In genomic region chr11:43568263-43568662, GRCm38 (mm10) we compare ENCODE assay signal across 8 mouse cellular contexts. TPM values are rescaled to one million over a fixed set of nuclear protein-coding genes. Genes with fewer than 3 reads are reported as not detected.
DNase-seq lines count a peak whose midpoint lies in the region; ATAC-seq and TF ChIP-seq lines count a peak whose summit lies in the region.

No protein-coding gene starts in this region.

- peak; percentile 61 for TF ChIP-seq CTCF in lung, adult 2 months (IDR thresholded peaks at IDR 0.05; ENCODE audit: insufficient read depth, low read length)

- H3K4me2 ChIP-seq in liver, embryonic 12.5 days: no peak overlapping the region
- no peak overlapping the region for H3K4me2 ChIP-seq in embryonic facial prominence, embryonic 12.5 days (replicated peaks)
- H3K4me2 ChIP-seq in hindbrain, embryonic 14.5 days (replicated peaks): no peak overlapping the region

- no peak overlapping the region for H3K9ac ChIP-seq in liver, embryonic 12.5 days
- H3K9ac ChIP-seq in embryonic facial prominence, embryonic 12.5 days: no peak overlapping the region
- H3K9ac ChIP-seq in hindbrain, embryonic 14.5 days: no peak overlapping the region

- peak; percentile 64 for DNase-seq in adrenal gland, postnatal 14 days
- DNase-seq in adrenal gland, adult 8-10 months: no peak
- DNase-seq in liver: peak; percentile 43
- peak; percentile 40 for DNase-seq in lung, adult 2 months
- peak; percentile 67 for DNase-seq in thymus, postnatal 14 days
- no peak for DNase-seq in hindbrain, embryonic 14.5 days (ENCODE audit: low spot score)

- no peak overlapping the region for H3K4me3 ChIP-seq in liver, embryonic 12.5 days
- H3K4me3 ChIP-seq in embryonic facial prominence, embryonic 12.5 days: no peak overlapping the region
- no peak overlapping the region for H3K4me3 ChIP-seq in lung, adult 2 months (replicated peaks; ENCODE audit: extremely low read depth, low read depth, low read length)
- H3K4me3 ChIP-seq in hindbrain, embryonic 14.5 days (replicated peaks; ENCODE audit: low read length): no peak overlapping the region

- no peaks in the 10 kb centered on the region for H3K9me3 ChIP-seq in liver, embryonic 12.5 days (replicated peaks)
- H3K9me3 ChIP-seq in embryonic facial prominence, embryonic 12.5 days: no peaks in the 10 kb centered on the region
- H3K9me3 ChIP-seq in hindbrain, embryonic 14.5 days (ENCODE audit: control insufficient read depth, low read length): no peaks in the 10 kb centered on the region

- no peak overlapping the region for H3K27ac ChIP-seq in liver, embryonic 12.5 days
- 0 out of 2 replicates have a peak overlapping the region, but pooled peaks have one; percentile 23 for H3K27ac ChIP-seq in embryonic facial prominence, embryonic 12.5 days
- no peak overlapping the region for H3K27ac ChIP-seq in hindbrain, embryonic 14.5 days

- 20% methylated on average over 5 of the region's 5 CpGs for WGBS in liver, embryonic 12.5 days (ENCODE audit: insufficient replicate concordance)
- whole genome bisulfite sequencing in embryonic facial prominence, embryonic 12.5 days: 73% methylated on average over 5 of the region's 5 CpGs
- WGBS in lung, adult 2 months: 61% methylated on average over 5 of the region's 5 CpGs
- 69% methylated on average over 5 of the region's 5 CpGs for WGBS in hindbrain, embryonic 14.5 days

- TF ChIP-seq POLR2A in lung, adult 2 months (IDR thresholded peaks at IDR 0.05; ENCODE audit: borderline replicate concordance, extremely low read depth, low read depth, low read length): no peak

- no peaks in the 10 kb centered on the region for H3K36me3 ChIP-seq in liver, embryonic 12.5 days
- H3K36me3 ChIP-seq in embryonic facial prominence, embryonic 12.5 days: no peaks in the 10 kb centered on the region
- no peaks in the 10 kb centered on the region for H3K36me3 ChIP-seq in hindbrain, embryonic 14.5 days (replicated peaks; ENCODE audit: control insufficient read depth, insufficient read depth)

- peaks cover 12% of the 10 kb centered on the region; the same call in 1 of the 2 replicates for H3K4me1 ChIP-seq in liver, embryonic 12.5 days
- H3K4me1 ChIP-seq in embryonic facial prominence, embryonic 12.5 days: peaks cover 24% of the 10 kb centered on the region
- peaks cover 13% of the 10 kb centered on the region for H3K4me1 ChIP-seq in lung, adult 2 months (ENCODE audit: control insufficient read depth, insufficient read depth, low read length)
- peaks cover 26% of the 10 kb centered on the region for H3K4me1 ChIP-seq in hindbrain, embryonic 14.5 days (replicated peaks; ENCODE audit: control insufficient read depth, insufficient read depth, low read length)

- no peak for ATAC-seq in liver, embryonic 12.5 days
- ATAC-seq in embryonic facial prominence, embryonic 12.5 days (ENCODE audit: insufficient number of reproducible peaks, insufficient read depth, low FRiP score, low TSS enrichment): no peak
- no peak for ATAC-seq in hindbrain, embryonic 14.5 days (ENCODE audit: low FRiP score)

- H3K27me3 ChIP-seq in liver, embryonic 12.5 days (replicated peaks): no peaks in the 10 kb centered on the region
- no peaks in the 10 kb centered on the region for H3K27me3 ChIP-seq in embryonic facial prominence, embryonic 12.5 days
- no peaks in the 10 kb centered on the region for H3K27me3 ChIP-seq in hindbrain, embryonic 14.5 days (ENCODE audit: control insufficient read depth, insufficient read depth, low read length)

RNA-seq across cellular contexts. Expression of gene 4933415A04Rik, which starts 18.6 kb away (rescaled TPM):
- 1.6 and 1.7 TPM in 2 replicates for total RNA-seq in adrenal gland, postnatal 14 days (2021)
- total RNA-seq in adrenal gland, adult 8-10 months (2022): under 1 TPM; 0.35 to 0.70 (median 0.41) TPM
- polyA plus RNA-seq in liver, embryonic 12.5 days (2016; fragmentation: Nextera tagmentation; extraction: Ambion mirVana): 1.0 and 1.4 TPM in 2 replicates
- 5.6 and 5.9 TPM in 2 replicates for polyA plus RNA-seq in embryonic facial prominence, embryonic 12.5 days (2016; fragmentation: Nextera tagmentation; extraction: Ambion mirVana)
- 0.24 and 0.38 TPM in 2 replicates for polyA plus RNA-seq in lung, adult 2 months (2012; rRNA removed)
- 2.2 and 3.3 TPM in 2 replicates for polyA plus RNA-seq in hindbrain, embryonic 14.5 days (2014; fragmentation: Nextera tagmentation; extraction: Ambion mirVana)

RNA-seq across cellular contexts. Expression of gene Fabp6, which starts 33.1 kb away (rescaled TPM):
- not detected in 2 replicates for total RNA-seq in adrenal gland, postnatal 14 days (2021)
- not detected for total RNA-seq in adrenal gland, adult 8-10 months (2022)
- polyA plus RNA-seq in liver, embryonic 12.5 days (2016; fragmentation: Nextera tagmentation; extraction: Ambion mirVana): not detected in 2 replicates
- polyA plus RNA-seq in embryonic facial prominence, embryonic 12.5 days (2016; fragmentation: Nextera tagmentation; extraction: Ambion mirVana): not detected in 2 replicates
- 0.34 TPM in 1 of 2 replicates, not detected in the other for polyA plus RNA-seq in lung, adult 2 months (2012; rRNA removed)
- not detected in 2 replicates for polyA plus RNA-seq in hindbrain, embryonic 14.5 days (2014; fragmentation: Nextera tagmentation; extraction: Ambion mirVana)

RNA-seq across cellular contexts. Expression of gene Ccnjl, which starts 39.7 kb away (rescaled TPM):
- total RNA-seq in adrenal gland, postnatal 14 days (2021): 5.0 and 7.7 TPM in 2 replicates
- total RNA-seq in adrenal gland, adult 8-10 months (2022): 1 to 10 TPM; 1.8 to 4.8 (median 2.5) TPM
- 5.4 and 5.6 TPM in 2 replicates for polyA plus RNA-seq in liver, embryonic 12.5 days (2016; fragmentation: Nextera tagmentation; extraction: Ambion mirVana)
- polyA plus RNA-seq in embryonic facial prominence, embryonic 12.5 days (2016; fragmentation: Nextera tagmentation; extraction: Ambion mirVana): 22.7 and 23.6 TPM in 2 replicates
- polyA plus RNA-seq in lung, adult 2 months (2012; rRNA removed): 3.7 and 3.8 TPM in 2 replicates
- 10.9 and 11.9 TPM in 2 replicates for polyA plus RNA-seq in hindbrain, embryonic 14.5 days (2014; fragmentation: Nextera tagmentation; extraction: Ambion mirVana)

Comparison
In these comparisons a context has a peak if more than half of its experiments do, and no peak if none do; other contexts are left out.
1. DNase-seq: peak in adrenal gland, postnatal 14 days (single experiment), liver (single experiment), lung, adult 2 months (single experiment) and thymus, postnatal 14 days (single experiment); none in adrenal gland, adult 8-10 months (single experiment) and hindbrain, embryonic 14.5 days (single experiment).